Mouse (Mus musculus) MEL (cell line): ENCODE data around the gene Pbx3. TPM values are rescaled to one million over a fixed set of nuclear protein-coding genes. Genes with fewer than 3 reads are reported as not detected.

Source experiments
- DNase-seq: peaks from one replicate; pipeline ENCODE4 v3.0.0; 2011; ENCODE audit warnings: low read depth, low spot score
- H3K27ac ChIP-seq: 2 replicates; pipeline ENCODE4 v1.5.1; 2012; ENCODE audit warnings: low read depth, mild to moderate bottlenecking, control low read depth, low read length, moderate library complexity; ENCODE audit not compliant: control insufficient read depth
- H3K27me3 ChIP-seq, 2 experiments: fragments of 150-350 bp in 1 of 2; sonication (generic) in 1 of 2; 2 replicates each; pipeline ENCODE4 v1.6.1; 2012; ENCODE audit warnings: low read length in 2 of 2, mild to moderate bottlenecking in 2 of 2, improper control_type of control experiment in 1 of 2, moderate library complexity in 1 of 2; ENCODE audit not compliant: insufficient read depth in 2 of 2, control insufficient read depth in 1 of 2
- H3K36me3 ChIP-seq, 2 experiments: 2 replicates each; pipeline ENCODE4 v1.6.1; 2012 to 2014; ENCODE audit warnings: low read length in 2 of 2, improper control_type of control experiment in 1 of 2, inconsistent platforms in 1 of 2, mild to moderate bottlenecking in 1 of 2; ENCODE audit not compliant: insufficient read depth in 2 of 2, control insufficient read depth in 1 of 2
- H3K4me1 ChIP-seq, 2 experiments: fragments of 150-350 bp in 1 of 2; sonication (generic) in 1 of 2; 2 replicates each; pipeline ENCODE4 v1.6.1; 2012; ENCODE audit warnings: low read length in 2 of 2, improper control_type of control experiment in 1 of 2, mild to moderate bottlenecking in 1 of 2; ENCODE audit not compliant: insufficient read depth in 2 of 2, control insufficient read depth in 1 of 2
- H3K4me3 ChIP-seq, 2 experiments: fragments of 150-350 bp in 1 of 2; sonication (generic) in 1 of 2; 2 replicates each; pipeline ENCODE4 v1.5.1; 2012; ENCODE audit warnings: low read depth in 2 of 2, low read length in 2 of 2, mild to moderate bottlenecking in 2 of 2, moderate library complexity in 2 of 2, control low read depth in 1 of 2, improper control_type of control experiment in 1 of 2; ENCODE audit not compliant: control insufficient read depth in 1 of 2, insufficient read depth in 1 of 2
- H3K79me2 ChIP-seq: 2 replicates; pipeline ENCODE4 v1.6.1; 2012; ENCODE audit warnings: mild to moderate bottlenecking, low read length, moderate library complexity; ENCODE audit not compliant: control insufficient read depth, poor library complexity, insufficient read depth
- H3K9ac ChIP-seq: 2 replicates; pipeline ENCODE4 v1.6.1; 2012; ENCODE audit warnings: low read depth, mild to moderate bottlenecking, control low read depth, low read length, moderate library complexity; ENCODE audit not compliant: control insufficient read depth, poor library complexity, severe bottlenecking
- H3K9me3 ChIP-seq: fragments of 150-350 bp; sonication (generic); replicated peaks from 2 replicates; pipeline ENCODE4 v1.6.1; 2012; ENCODE audit warnings: mild to moderate bottlenecking, low read length, improper control_type of control experiment, moderate library complexity; ENCODE audit not compliant: insufficient read depth
- CHD1 ChIP-seq: IDR thresholded peaks from 2 replicates; pipeline ENCODE4 v1.6.1; 2012; ENCODE audit warnings: low read depth, mild to moderate bottlenecking, inconsistent platforms, low read length, improper control_type of control experiment
- CTCF ChIP-seq, 3 experiments: IDR thresholded peaks in 2 of 3; conservative IDR thresholded peaks in 1 of 3; 2 replicates each; pipeline ENCODE4 v1.5.1; 2011 to 2012; ENCODE audit warnings: low read length in 3 of 3, low read depth in 2 of 3, mild to moderate bottlenecking in 2 of 3, improper control_type of control experiment in 1 of 3, inconsistent platforms in 1 of 3, mixed read lengths in 1 of 3, moderate library complexity in 1 of 3; ENCODE audit not compliant: control insufficient read depth in 1 of 3, insufficient read depth in 1 of 3, poor library complexity in 1 of 3, severe bottlenecking in 1 of 3
- ELF1 ChIP-seq: IDR thresholded peaks from 2 replicates; pipeline ENCODE4 v1.6.1; 2014; ENCODE audit warnings: low read depth, mild to moderate bottlenecking, inconsistent platforms, low read length, improper control_type of control experiment, moderate library complexity
- EP300 ChIP-seq, 2 experiments: IDR thresholded peaks; 2 replicates each; pipeline ENCODE4 v1.6.1; 2011; ENCODE audit warnings: improper control_type of control experiment in 2 of 2, low read length in 2 of 2, low read depth in 1 of 2, mild to moderate bottlenecking in 1 of 2
- GABPA ChIP-seq: IDR thresholded peaks from 2 replicates; pipeline ENCODE4 v1.6.1; 2012; ENCODE audit warnings: low read depth, mild to moderate bottlenecking, inconsistent platforms, low read length, improper control_type of control experiment, moderate library complexity
- JUND ChIP-seq: IDR thresholded peaks from 2 replicates; pipeline ENCODE4 v1.6.1; 2011; ENCODE audit warnings: low read depth, mild to moderate bottlenecking, improper control_type of control experiment, low read length
- MAZ ChIP-seq: IDR thresholded peaks from 2 replicates; pipeline ENCODE4 v1.6.1; 2012; ENCODE audit warnings: low read depth, mild to moderate bottlenecking, inconsistent platforms, low read length, improper control_type of control experiment
- MYB ChIP-seq: IDR thresholded peaks from 2 replicates; pipeline ENCODE4 v1.6.1; 2011; ENCODE audit warnings: mild to moderate bottlenecking, low read depth, low read length, improper control_type of control experiment
- NRF1 ChIP-seq: IDR thresholded peaks from 2 replicates; pipeline ENCODE4 v1.6.1; 2014; ENCODE audit warnings: low read depth, mild to moderate bottlenecking, inconsistent platforms, low read length, improper control_type of control experiment, moderate library complexity; ENCODE audit not compliant: poor library complexity, insufficient read depth, severe bottlenecking
- RAD21 ChIP-seq: IDR thresholded peaks from 2 replicates; pipeline ENCODE4 v1.6.1; 2011; ENCODE audit warnings: mild to moderate bottlenecking, low read depth, low read length, improper control_type of control experiment
- UBTF ChIP-seq: IDR thresholded peaks from 2 replicates; pipeline ENCODE4 v1.6.1; 2012; ENCODE audit warnings: low read depth, mild to moderate bottlenecking, inconsistent platforms, low read length, improper control_type of control experiment, moderate library complexity, borderline replicate concordance; ENCODE audit not compliant: insufficient read depth
- USF2 ChIP-seq, 2 experiments: IDR thresholded peaks; 2 replicates each; pipeline ENCODE4 v1.6.1; 2011 to 2012; ENCODE audit warnings: improper control_type of control experiment in 2 of 2, low read length in 2 of 2, borderline replicate concordance in 1 of 2, inconsistent platforms in 1 of 2, low read depth in 1 of 2, mild to moderate bottlenecking in 1 of 2; ENCODE audit not compliant: insufficient read depth in 1 of 2
- ZMIZ1 ChIP-seq: IDR thresholded peaks from 2 replicates; pipeline ENCODE4 v1.6.1; 2012; ENCODE audit warnings: low read depth, mild to moderate bottlenecking, inconsistent platforms, low read length, improper control_type of control experiment, moderate library complexity
- polyA plus RNA-seq, 2 experiments: library from polyadenylated mRNA; stranded (reverse) in 1 of 2; unstranded in 1 of 2; fragments of >175 nt in 1 of 2; fragments of >200 nt in 1 of 2; gene quantifications; 2 replicates each; pipeline versions ENCODE4 v1.2.1 to v1.2.4; 2012; ENCODE audit warnings: low replicate concordance in 2 of 2, low read depth in 1 of 2; ENCODE audit not compliant: insufficient read length in 2 of 2, insufficient read depth in 1 of 2, missing spikeins in 1 of 2
- total RNA-seq: library from RNA; depleted of rRNA; stranded (reverse); fragments of 300-350 nt; gene quantifications from 2 replicates; pipeline ENCODE4 v1.2.3, GENCODE M21; 2012

Gene Pbx3
- total and polyA plus RNA-seq, 3 experiments, result 10.1 to 22.4 TPM; not detected in 1

DNA sequence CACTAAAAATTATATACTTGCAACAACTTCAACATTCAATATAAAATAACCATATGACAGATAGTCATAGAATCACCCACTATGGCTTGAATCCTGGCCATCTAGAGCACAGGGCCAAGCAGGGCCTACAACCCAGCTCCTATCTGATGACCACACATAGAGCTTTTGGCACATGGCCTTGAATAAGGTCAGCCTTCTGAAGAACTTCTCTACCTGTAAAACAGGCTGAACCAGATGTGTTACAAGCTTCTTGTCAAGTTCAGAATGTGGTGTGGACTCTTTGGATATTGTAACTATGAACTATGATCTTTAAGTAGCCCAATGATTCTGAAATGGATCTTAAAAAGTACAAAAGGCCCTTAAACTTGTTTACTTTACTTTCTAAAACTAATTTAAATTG is 132.1 kb downstream of the Pbx3 start:
- no peaks in the 10 kb centered on the region for H3K4me1 ChIP-seq
- no peak overlapping the region for H3K27ac ChIP-seq
- TF ChIP-seq GABPA (no peak), USF2 (IDR thresholded peaks at IDR 0.05; ENCODE audit: borderline replicate concordance in 1 of 2, insufficient read depth in 1 of 2, low read depth in 1 of 2, low read length in 2 of 2) (no peak), JUND (no peak), EP300 (IDR thresholded peaks at IDR 0.05; ENCODE audit: low read depth in 1 of 2, low read length in 2 of 2) (no peak), ZMIZ1 (no peak), ELF1 (no peak), NRF1 (no peak), CTCF (IDR thresholded peaks at IDR 0.05 in 2 of 3, conservative IDR thresholded peaks at IDR 0.05 in 1 of 3; ENCODE audit: control insufficient read depth in 1 of 3, insufficient read depth in 1 of 3, low read depth in 2 of 3, low read length in 3 of 3, poor library complexity in 1 of 3, severe bottlenecking in 1 of 3) (no peak), MAZ (no peak)
- H3K36me3 ChIP-seq, result peaks cover 0 to 2% of the 10 kb centered on the region in 2 experiments; a peak in 1 of 4 replicates
- no peak for DNase-seq
- H3K27me3 ChIP-seq, result no peaks in the 10 kb centered on the region
- H3K4me3 ChIP-seq, result no peak overlapping the region
- no peak overlapping the region for H3K9ac ChIP-seq
- peaks cover 1% of the 10 kb centered on the region; the same call in 1 of the 2 replicates for H3K79me2 ChIP-seq
- no peaks in the 10 kb centered on the region for H3K9me3 ChIP-seq

GRCm38 (mm10) chr2:34239315-34239858 is 133.6 kb downstream of the Pbx3 start:
- TF ChIP-seq RAD21 (no peak), MYB (no peak), USF2 (IDR thresholded peaks at IDR 0.05; ENCODE audit: borderline replicate concordance in 1 of 2, insufficient read depth in 1 of 2, low read depth in 1 of 2, low read length in 2 of 2) (no peak), CHD1 (no peak), UBTF (no peak)

More at GRCm38 (mm10) chr2:34239315-34239858, 133.6 kb downstream of the Pbx3 start:
- peaks cover 1% of the 10 kb centered on the region; the same call in 1 of the 2 replicates for H3K79me2 ChIP-seq
- no peak overlapping the region for H3K9ac ChIP-seq
- no peaks in the 10 kb centered on the region for H3K27me3 ChIP-seq
- H3K27ac ChIP-seq, result no peak overlapping the region
- no peaks in the 10 kb centered on the region for H3K9me3 ChIP-seq
- H3K4me1 ChIP-seq, result no peaks in the 10 kb centered on the region
- H3K4me3 ChIP-seq, result no peak overlapping the region
- H3K36me3 ChIP-seq, result peaks cover 0 to 2% of the 10 kb centered on the region in 2 experiments; a peak in 2 of 4 replicates
- DNase-seq, result no peak
